Mouse (Mus musculus) embryonic facial prominence, embryonic 12.5 days (tissue): ENCODE measurements at regions not wholly inside any gene's neighbourhood (a gene's known extent, or its start where the extent isn't known, plus 50 kb on each side); places are given as distances from the start of the nearest gene placed in this dataset.

Source experiments
- ATAC-seq: fragments of 200-750 bp; cut with Nextera tagmentation; 2 replicates; pipeline ENCODE4 v1.8.0; 2017; ENCODE audit not compliant: insufficient number of reproducible peaks, insufficient read depth, low FRiP score, low TSS enrichment
- H3K27ac ChIP-seq: fragments of 300-500 bp; sonication (generic); 2 replicates; pipeline ENCODE4 v1.5.1; 2016; ENCODE audit warnings: mild to moderate bottlenecking
- H3K27me3 ChIP-seq: fragments of 300-500 bp; sonication (generic); 2 replicates; pipeline ENCODE4 v1.6.1; 2016; ENCODE audit warnings: mild to moderate bottlenecking, moderate library complexity
- H3K36me3 ChIP-seq: fragments of 300-500 bp; sonication (generic); 2 replicates; pipeline ENCODE4 v1.6.1; 2016; ENCODE audit warnings: mild to moderate bottlenecking
- H3K4me1 ChIP-seq: fragments of 300-500 bp; sonication (generic); 2 replicates; pipeline ENCODE4 v1.6.1; 2016
- H3K4me2 ChIP-seq: fragments of 300-500 bp; sonication (generic); replicated peaks from 2 replicates; pipeline ENCODE4 v1.6.1; 2016; ENCODE audit warnings: mild to moderate bottlenecking, moderate library complexity
- H3K4me3 ChIP-seq: fragments of 300-500 bp; sonication (generic); 2 replicates; pipeline ENCODE4 v1.5.1; 2016; ENCODE audit warnings: mild to moderate bottlenecking
- H3K9ac ChIP-seq: fragments of 300-500 bp; sonication (generic); 2 replicates; pipeline ENCODE4 v1.6.1; 2016; ENCODE audit warnings: mild to moderate bottlenecking, moderate library complexity
- H3K9me3 ChIP-seq: fragments of 300-500 bp; sonication (generic); 2 replicates; pipeline ENCODE4 v1.6.1; 2016; ENCODE audit warnings: mild to moderate bottlenecking, moderate library complexity
- WGBS: fragments of 180-500 bp; shearing (Covaris S2); methylation state at CpG from one replicate; pipeline ENCODE4 v1.1.7; 2016; 5-methylcytosine and 5-hydroxymethylcytosine counted together

DNA sequence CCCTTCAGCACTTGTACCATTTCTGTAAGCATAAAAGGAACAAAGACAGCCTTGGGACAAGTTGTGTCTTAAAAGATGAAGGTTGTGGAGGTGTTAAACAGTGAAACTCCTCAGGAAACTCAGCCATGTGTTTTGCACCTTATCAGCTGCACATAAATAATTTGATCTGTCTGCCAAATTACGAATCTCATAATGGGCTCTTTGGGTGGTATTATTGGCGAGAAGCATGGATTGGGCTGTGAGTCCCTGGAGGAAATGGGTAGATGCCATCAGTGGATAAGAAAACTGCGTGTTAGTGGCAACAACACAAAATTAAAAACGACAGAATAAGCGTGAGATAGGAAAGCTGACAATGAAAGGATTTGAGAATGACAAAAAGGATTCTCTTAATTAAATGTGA lies 165.4 kb upstream of the Clec14a start:
- no peak for ATAC-seq
- Histone ChIP-seq H3K27me3 (no peaks in the 10 kb centered on the region), H3K4me2 (no peak overlapping the region), H3K9me3 (no peaks in the 10 kb centered on the region), H3K4me1 (no peaks in the 10 kb centered on the region), H3K4me3 (no peak overlapping the region), H3K9ac (no peak overlapping the region), H3K36me3 (no peaks in the 10 kb centered on the region), H3K27ac (no peak overlapping the region)
- 74% methylated on average over 5 of the region's 5 CpGs for WGBS

- Histone ChIP-seq H3K4me2 (no peak overlapping the region), H3K9ac (no peak overlapping the region), H3K27me3 (no peaks in the 10 kb centered on the region), H3K4me1 (no peaks in the 10 kb centered on the region), H3K36me3 (no peaks in the 10 kb centered on the region), H3K27ac (no peak overlapping the region), H3K4me3 (no peak overlapping the region), H3K9me3 (no peaks in the 10 kb centered on the region)
- WGBS = 82% methylated on average over 5 of the region's 5 CpGs
- no peak for ATAC-seq
Measured at GRCm38 (mm10) chr12:58429929-58430328, 160.8 kb upstream of the Clec14a start.

DNA sequence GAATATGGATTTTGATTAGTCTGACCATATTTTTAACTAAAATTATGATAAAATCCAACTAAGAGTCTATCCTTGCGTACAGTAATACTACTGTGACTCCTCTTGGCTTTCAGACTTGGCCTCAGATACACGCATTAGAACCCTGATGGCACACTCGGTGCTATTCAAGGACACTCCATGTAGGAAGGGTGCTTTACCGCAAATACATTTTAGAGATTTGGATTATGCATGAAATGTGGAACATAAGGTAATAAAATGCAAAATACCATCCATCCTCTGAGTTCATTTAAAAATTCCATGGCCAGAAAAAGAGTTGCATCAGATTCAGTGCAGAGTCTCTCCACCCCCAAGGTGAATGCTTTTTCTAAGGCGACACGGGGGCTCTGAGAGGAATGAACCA lies 157.7 kb upstream of the Clec14a start:
- H3K27ac ChIP-seq = no peak overlapping the region
- H3K9me3 ChIP-seq = no peaks in the 10 kb centered on the region
- no peaks in the 10 kb centered on the region for H3K4me1 ChIP-seq
- WGBS = 84% methylated on average over 6 of the region's 6 CpGs
- no peak overlapping the region for H3K4me2 ChIP-seq
- H3K9ac ChIP-seq = no peak overlapping the region
- H3K36me3 ChIP-seq = no peaks in the 10 kb centered on the region
- H3K4me3 ChIP-seq = no peak overlapping the region
- H3K27me3 ChIP-seq = no peaks in the 10 kb centered on the region
- ATAC-seq = no peak

DNA sequence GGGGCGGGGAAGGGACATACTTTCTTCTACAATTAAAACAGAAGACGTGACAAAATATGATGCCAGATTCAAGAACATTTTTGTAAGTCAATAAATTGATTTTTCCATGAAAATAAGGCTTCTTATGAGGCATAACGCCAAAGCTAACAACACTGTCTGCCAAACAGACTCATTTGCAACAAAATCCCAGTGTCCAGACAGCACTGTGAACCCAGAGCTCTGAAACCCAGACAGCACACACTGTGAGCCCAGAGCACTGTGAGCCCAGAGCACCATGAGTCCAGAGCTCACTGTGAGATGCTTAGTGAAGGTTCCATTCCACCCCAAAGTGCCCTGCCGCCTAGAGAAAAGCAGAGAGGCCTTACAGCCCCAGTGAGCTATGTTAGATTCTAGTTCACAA lies 156.9 kb upstream of the Clec14a start:
- Histone ChIP-seq H3K27ac (no peak overlapping the region), H3K36me3 (no peaks in the 10 kb centered on the region), H3K9ac (no peak overlapping the region), H3K9me3 (no peaks in the 10 kb centered on the region), H3K4me3 (no peak overlapping the region), H3K27me3 (no peaks in the 10 kb centered on the region), H3K4me2 (no peak overlapping the region), H3K4me1 (no peaks in the 10 kb centered on the region)
- WGBS = 78% methylated on average over 4 of the region's 4 CpGs
- ATAC-seq = no peak

- no peaks in the 10 kb centered on the region for H3K36me3 ChIP-seq
- H3K27me3 ChIP-seq = no peaks in the 10 kb centered on the region
- H3K27ac ChIP-seq = no peak overlapping the region
- H3K9me3 ChIP-seq = no peaks in the 10 kb centered on the region
- no peak overlapping the region for H3K9ac ChIP-seq
- ATAC-seq = no peak
- WGBS = 18% methylated on average over 1 of the region's 1 CpGs
- no peak overlapping the region for H3K4me2 ChIP-seq
- H3K4me3 ChIP-seq = no peak overlapping the region
- no peaks in the 10 kb centered on the region for H3K4me1 ChIP-seq
Measured at GRCm38 (mm10) chr12:58423581-58423980, 154.5 kb upstream of the Clec14a start.

DNA sequence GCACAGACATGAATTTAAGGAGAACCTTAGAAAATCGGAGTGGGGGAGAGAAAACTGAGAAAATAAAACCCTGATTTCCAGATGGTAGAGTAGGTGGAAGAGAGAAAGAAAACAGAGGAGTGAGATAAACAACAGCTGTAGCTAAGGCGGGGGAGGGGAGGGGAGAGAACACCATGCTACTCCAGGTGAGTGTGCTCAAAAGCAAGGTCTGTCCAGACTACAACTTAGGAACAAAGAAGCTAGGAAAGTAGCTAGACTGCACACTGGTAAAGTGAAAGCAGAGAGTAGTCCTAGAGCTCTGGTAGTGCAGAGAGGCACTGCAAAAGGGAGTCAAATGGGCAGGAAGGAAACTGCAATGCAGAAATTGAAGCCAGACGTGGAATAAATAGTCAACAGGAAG lies 132.8 kb upstream of the Clec14a start:
- Histone ChIP-seq H3K36me3 (no peaks in the 10 kb centered on the region), H3K27ac (no peak overlapping the region), H3K9me3 (no peaks in the 10 kb centered on the region), H3K4me3 (no peak overlapping the region), H3K4me2 (no peak overlapping the region), H3K27me3 (no peaks in the 10 kb centered on the region), H3K4me1 (no peaks in the 10 kb centered on the region), H3K9ac (no peak overlapping the region)
- ATAC-seq = no peak
- 47% methylated on average over 3 of the region's 3 CpGs for WGBS

DNA sequence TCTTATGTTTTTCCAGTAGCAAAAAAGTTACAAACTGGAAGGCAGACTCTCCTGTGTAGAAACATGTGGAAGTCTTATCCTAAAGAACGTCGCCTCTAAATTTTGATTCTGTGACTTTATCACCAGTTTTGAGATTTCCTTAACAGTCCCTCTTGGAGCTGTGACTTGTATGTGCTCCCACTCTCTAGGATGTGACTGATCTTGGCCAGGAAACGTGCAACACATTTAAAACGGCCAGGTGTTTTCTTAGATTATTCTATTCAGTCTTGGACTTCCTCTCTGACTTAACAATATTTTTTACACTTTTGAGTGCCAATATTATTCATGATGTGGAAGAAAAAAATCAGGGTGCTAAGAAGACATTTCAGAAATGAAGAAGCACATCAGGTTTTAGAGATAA lies 91.2 kb upstream of the Clec14a start:
- no peaks in the 10 kb centered on the region for H3K4me1 ChIP-seq
- no peaks in the 10 kb centered on the region for H3K27me3 ChIP-seq
- no peak overlapping the region for H3K4me2 ChIP-seq
- no peaks in the 10 kb centered on the region for H3K36me3 ChIP-seq
- no peak for ATAC-seq
- no peak overlapping the region for H3K27ac ChIP-seq
- WGBS = 81% methylated on average over 4 of the region's 4 CpGs
- no peak overlapping the region for H3K9ac ChIP-seq
- H3K4me3 ChIP-seq = no peak overlapping the region
- no peaks in the 10 kb centered on the region for H3K9me3 ChIP-seq

DNA sequence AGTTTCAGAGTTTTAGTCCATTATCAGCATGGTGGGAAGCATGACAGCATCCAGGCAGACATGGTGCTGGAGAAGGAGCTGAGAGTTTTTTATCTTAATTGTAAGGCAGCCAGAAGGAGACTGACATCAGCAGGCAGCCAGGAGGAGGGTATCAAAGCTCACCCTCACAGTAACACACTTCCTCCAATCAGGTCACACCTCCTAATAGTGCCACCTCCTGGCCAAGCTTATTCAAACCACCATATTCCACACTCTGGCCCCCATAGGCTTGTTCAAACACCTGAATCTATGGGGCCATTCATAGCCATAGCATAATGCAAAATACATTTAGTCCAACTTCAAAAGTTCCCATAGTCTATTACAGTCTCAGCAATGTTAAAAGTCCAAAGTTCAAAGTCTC lies 65.1 kb upstream of the Clec14a start:
- H3K9me3 ChIP-seq = no peaks in the 10 kb centered on the region
- no peaks in the 10 kb centered on the region for H3K36me3 ChIP-seq
- no peak overlapping the region for H3K4me3 ChIP-seq
- no peaks in the 10 kb centered on the region for H3K4me1 ChIP-seq
- H3K9ac ChIP-seq = no peak overlapping the region
- no peak for ATAC-seq
- no peak overlapping the region for H3K4me2 ChIP-seq
- H3K27me3 ChIP-seq = no peaks in the 10 kb centered on the region
- H3K27ac ChIP-seq = no peak overlapping the region

GRCm38 (mm10) chr12:58329913-58330312 lies 60.8 kb upstream of the Clec14a start:
- Histone ChIP-seq H3K9ac (no peak overlapping the region), H3K27me3 (no peaks in the 10 kb centered on the region), H3K9me3 (no peaks in the 10 kb centered on the region), H3K36me3 (no peaks in the 10 kb centered on the region), H3K4me1 (no peaks in the 10 kb centered on the region), H3K27ac (no peak overlapping the region), H3K4me3 (no peak overlapping the region), H3K4me2 (no peak overlapping the region)
- 26% methylated on average over 2 of the region's 2 CpGs for WGBS
- ATAC-seq = no peak; the same call in 1 of the 2 replicates

- H3K9me3 ChIP-seq = no peaks in the 10 kb centered on the region
- H3K4me1 ChIP-seq = no peaks in the 10 kb centered on the region
- no peak overlapping the region for H3K4me2 ChIP-seq
- no peak overlapping the region for H3K9ac ChIP-seq
- no peak overlapping the region for H3K27ac ChIP-seq
- no peak for ATAC-seq
- H3K27me3 ChIP-seq = no peaks in the 10 kb centered on the region
- WGBS = 70% methylated on average over 3 of the region's 3 CpGs
- no peaks in the 10 kb centered on the region for H3K36me3 ChIP-seq
- H3K4me3 ChIP-seq = no peak overlapping the region
Measured at GRCm38 (mm10) chr12:58323953-58324352, 54.9 kb upstream of the Clec14a start.
